Mouse (Mus musculus): ENCODE data around the gene Ifnlr1. TPM values are rescaled to one million over a fixed set of nuclear protein-coding genes. Genes with fewer than 3 reads are reported as not detected.

Gene Ifnlr1
- polyA plus RNA-seq, 2 experiments, result 0.09 to 0.10 TPM

- TF ChIP-seq CTCF (IDR thresholded peaks at IDR 0.05; ENCODE audit: low read depth), result peak; percentile 60
- TF ChIP-seq EP300 (IDR thresholded peaks at IDR 0.05; ENCODE audit: low read depth), result no peak
- H3K27me3 ChIP-seq (ENCODE audit: control insufficient read depth, insufficient read depth, low read length), result peaks cover 49% of the 10 kb centered on the region
- no peak for DNase-seq (ENCODE audit: low read depth in 3 of 3, low spot score in 3 of 3)
Observed at GRCm38 (mm10) chr4:135683553-135683952, 2.5 kb upstream of the Ifnlr1 start.

GRCm38 (mm10) chr4:135684731-135685130 lies 1.4 kb upstream of the Ifnlr1 start:
- Histone ChIP-seq H3K4me2 (ENCODE audit: low read depth) (no peak overlapping the region), H3K9ac (replicated peaks) (no peak overlapping the region), H3K4me3 (ENCODE audit: insufficient read depth in 1 of 2, low read depth in 2 of 2, low read length in 2 of 2) (no peak overlapping the region), H3K9me3 (ENCODE audit: control insufficient read depth, low read length) (no peaks in the 10 kb centered on the region), H3K27ac (no peak overlapping the region), H3K27me3 (ENCODE audit: control insufficient read depth, insufficient read depth, low read length) (peaks cover 51% of the 10 kb centered on the region), H3K36me3 (replicated peaks; ENCODE audit: control insufficient read depth, insufficient read depth, low read depth) (no peaks in the 10 kb centered on the region), H3K4me1 (replicated peaks; ENCODE audit: control insufficient read depth in 2 of 2, insufficient read depth in 2 of 2, low read length in 1 of 2) (no peaks in the 10 kb centered on the region)
- WGBS (ENCODE audit: insufficient replicate concordance), result 16% methylated on average over 3 of the region's 3 CpGs
- DNase-seq (ENCODE audit: low read depth in 3 of 3, low spot score in 3 of 3) (no peak), ATAC-seq (ENCODE audit: insufficient read depth) (no peak)
- TF ChIP-seq CTCF (IDR thresholded peaks at IDR 0.05; ENCODE audit: low read depth) (no peak), EP300 (IDR thresholded peaks at IDR 0.05; ENCODE audit: low read depth) (no peak)

More at GRCm38 (mm10) chr4:135683553-135683952, 2.5 kb upstream of the Ifnlr1 start:
- H3K4me3 ChIP-seq (ENCODE audit: insufficient read depth in 1 of 2, low read depth in 2 of 2, low read length in 2 of 2), result no peak overlapping the region
- WGBS (ENCODE audit: insufficient replicate concordance), result 22% methylated on average over 4 of the region's 4 CpGs
- no peak overlapping the region for H3K9ac ChIP-seq (replicated peaks)
- no peaks in the 10 kb centered on the region for H3K36me3 ChIP-seq (replicated peaks; ENCODE audit: control insufficient read depth, insufficient read depth, low read depth)
- H3K4me2 ChIP-seq (ENCODE audit: low read depth), result no peak overlapping the region
- H3K4me1 ChIP-seq (replicated peaks; ENCODE audit: control insufficient read depth in 2 of 2, insufficient read depth in 2 of 2, low read length in 1 of 2), result no peaks in the 10 kb centered on the region
- H3K27ac ChIP-seq, result no peak overlapping the region
- H3K9me3 ChIP-seq (ENCODE audit: control insufficient read depth, low read length), result no peaks in the 10 kb centered on the region
- ATAC-seq (ENCODE audit: insufficient read depth), result no peak

- H3K9me3 ChIP-seq (ENCODE audit: control insufficient read depth, low read length), result no peaks in the 10 kb centered on the region
- no peaks in the 10 kb centered on the region for H3K36me3 ChIP-seq (replicated peaks; ENCODE audit: control insufficient read depth, insufficient read depth, low read depth)
- H3K27me3 ChIP-seq (ENCODE audit: control insufficient read depth, insufficient read depth, low read length), result peaks cover 51% of the 10 kb centered on the region
- ATAC-seq (ENCODE audit: insufficient read depth) (no peak), DNase-seq (ENCODE audit: low read depth in 3 of 3, low spot score in 3 of 3) (no peak)
- under 1% methylated on average over 21 of the region's 21 CpGs for WGBS (ENCODE audit: insufficient replicate concordance)
- H3K4me1 ChIP-seq (replicated peaks; ENCODE audit: control insufficient read depth in 2 of 2, insufficient read depth in 2 of 2, low read length in 1 of 2), result no peaks in the 10 kb centered on the region
- peak overlapping the region; percentile 62 for H3K4me2 ChIP-seq (ENCODE audit: low read depth)
- peak overlapping the region; percentile 43 to 44 for H3K4me3 ChIP-seq (ENCODE audit: insufficient read depth in 1 of 2, low read depth in 2 of 2, low read length in 2 of 2)
- H3K9ac ChIP-seq (replicated peaks), result no peak overlapping the region
- TF ChIP-seq EP300 (IDR thresholded peaks at IDR 0.05; ENCODE audit: low read depth) (no peak), CTCF (IDR thresholded peaks at IDR 0.05; ENCODE audit: low read depth) (no peak)
- no peak overlapping the region for H3K27ac ChIP-seq
Observed at GRCm38 (mm10) chr4:135686568-135686953, 474 bp downstream of the Ifnlr1 start.

GRCm38 (mm10) chr4:135689797-135690196 lies 3.7 kb downstream of the Ifnlr1 start:
- peaks cover 40% of the 10 kb centered on the region for H3K27me3 ChIP-seq (ENCODE audit: control insufficient read depth, insufficient read depth, low read length)

GRCm38 (mm10) chr4:135690241-135690640 lies 4.2 kb downstream of the Ifnlr1 start:
- Histone ChIP-seq H3K27me3 (ENCODE audit: control insufficient read depth, insufficient read depth, low read length) (peaks cover 35% of the 10 kb centered on the region), H3K27ac (no peak overlapping the region), H3K9me3 (ENCODE audit: control insufficient read depth, low read length) (no peaks in the 10 kb centered on the region), H3K4me3 (ENCODE audit: insufficient read depth in 1 of 2, low read depth in 2 of 2, low read length in 2 of 2) (no peak overlapping the region), H3K4me1 (replicated peaks; ENCODE audit: control insufficient read depth in 2 of 2, insufficient read depth in 2 of 2, low read length in 1 of 2) (no peaks in the 10 kb centered on the region), H3K4me2 (ENCODE audit: low read depth) (no peak overlapping the region), H3K36me3 (replicated peaks; ENCODE audit: control insufficient read depth, insufficient read depth, low read depth) (no peaks in the 10 kb centered on the region), H3K9ac (replicated peaks) (no peak overlapping the region)
- no peak for ATAC-seq (ENCODE audit: insufficient read depth)
- TF ChIP-seq EP300 (IDR thresholded peaks at IDR 0.05; ENCODE audit: low read depth) (no peak), CTCF (IDR thresholded peaks at IDR 0.05; ENCODE audit: low read depth) (no peak)
- DNase-seq (ENCODE audit: low read depth in 3 of 3, low spot score in 3 of 3), result no peak
- 56% methylated on average over 11 of the region's 11 CpGs for WGBS (ENCODE audit: insufficient replicate concordance)

More at GRCm38 (mm10) chr4:135689797-135690196, 3.7 kb downstream of the Ifnlr1 start:
- no peak overlapping the region for H3K27ac ChIP-seq
- H3K9me3 ChIP-seq (ENCODE audit: control insufficient read depth, low read length), result no peaks in the 10 kb centered on the region
- no peak overlapping the region for H3K4me2 ChIP-seq (ENCODE audit: low read depth)
- H3K36me3 ChIP-seq (replicated peaks; ENCODE audit: control insufficient read depth, insufficient read depth, low read depth), result no peaks in the 10 kb centered on the region
- DNase-seq (ENCODE audit: low read depth in 3 of 3, low spot score in 3 of 3) (no peak), ATAC-seq (ENCODE audit: insufficient read depth) (no peak)
- H3K4me3 ChIP-seq (ENCODE audit: insufficient read depth in 1 of 2, low read depth in 2 of 2, low read length in 2 of 2), result no peak overlapping the region
- 64% methylated on average over 7 of the region's 7 CpGs for WGBS (ENCODE audit: insufficient replicate concordance)
- H3K9ac ChIP-seq (replicated peaks), result no peak overlapping the region
- H3K4me1 ChIP-seq (replicated peaks; ENCODE audit: control insufficient read depth in 2 of 2, insufficient read depth in 2 of 2, low read length in 1 of 2), result no peaks in the 10 kb centered on the region
- TF ChIP-seq CTCF (IDR thresholded peaks at IDR 0.05; ENCODE audit: low read depth) (no peak), EP300 (IDR thresholded peaks at IDR 0.05; ENCODE audit: low read depth) (no peak)
